Mouse (Mus musculus) adrenal gland, adult (tissue): ENCODE measurements around the gene Tkfc.
"Not testable (repeated sequence)": the region's sequence is repeated elsewhere in the genome, so short reads cannot be mapped to it uniquely, and the experiment has no call there.

Source experiments
- DNase-seq, 2 experiments: peaks; one replicate each; pipeline ENCODE4 v3.0.0; 2022 to 2023; ENCODE audit warnings: low spot score in 1 of 2; ENCODE audit not compliant: inconsistent age in 2 of 2

Gene Tkfc

DNA sequence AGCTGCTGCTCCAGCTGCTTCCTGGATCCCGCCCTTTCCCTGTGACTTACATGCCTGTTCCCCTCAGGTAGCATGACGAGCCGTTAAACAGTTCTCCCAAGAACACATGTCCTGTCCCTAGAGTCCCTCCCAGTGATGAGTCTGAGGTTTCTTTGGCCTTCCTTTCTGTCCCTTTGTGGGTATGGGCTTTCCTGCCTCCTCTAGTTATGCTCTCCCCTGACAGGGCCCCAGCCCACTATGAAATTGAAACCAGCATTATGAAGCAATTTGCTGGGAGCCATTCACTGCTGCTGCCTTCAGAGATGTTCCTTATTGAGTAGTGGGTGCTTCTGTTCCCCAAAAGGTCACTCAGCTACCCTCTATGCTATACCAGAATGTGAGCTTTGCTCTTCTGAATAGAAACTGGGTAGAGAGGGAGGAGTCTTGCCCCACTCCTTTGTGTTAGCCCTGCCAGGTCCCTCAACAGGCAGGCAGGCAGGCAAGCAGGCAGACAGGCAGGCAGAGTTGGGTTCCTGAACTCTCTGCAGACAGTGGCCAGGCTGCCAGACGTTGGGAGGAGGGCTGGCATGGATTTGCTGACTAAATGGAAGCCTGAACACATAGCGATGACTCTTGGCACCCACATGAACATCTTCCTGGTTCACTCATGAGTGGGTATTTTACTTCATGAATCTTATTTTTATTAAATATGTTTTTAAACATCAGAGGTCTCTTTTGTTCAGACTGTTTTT lies 16.2 kb downstream of the Tkfc start:
- DNase-seq, result no peak

DNA sequence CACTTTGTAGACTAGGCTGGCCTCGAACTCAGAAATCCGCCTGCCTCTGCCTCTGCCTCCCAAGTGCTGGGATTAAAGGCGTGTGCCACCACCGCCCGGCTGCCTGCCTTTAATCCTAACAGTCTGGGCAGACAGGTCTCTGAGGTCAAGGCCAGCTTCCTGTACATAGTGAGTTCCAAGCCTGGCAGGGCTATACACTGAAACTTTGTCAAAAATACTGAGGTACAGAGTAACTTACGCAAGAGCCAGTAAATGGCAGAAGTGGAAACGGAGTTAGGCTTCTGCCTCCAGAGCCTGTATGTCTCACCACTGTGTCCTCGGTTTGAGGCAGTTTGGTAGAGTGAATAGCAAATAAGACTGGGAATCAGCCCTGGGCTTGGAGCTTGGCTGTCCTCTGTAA lies 18.2 kb downstream of the Tkfc start:
- DNase-seq, result no peak

DNA sequence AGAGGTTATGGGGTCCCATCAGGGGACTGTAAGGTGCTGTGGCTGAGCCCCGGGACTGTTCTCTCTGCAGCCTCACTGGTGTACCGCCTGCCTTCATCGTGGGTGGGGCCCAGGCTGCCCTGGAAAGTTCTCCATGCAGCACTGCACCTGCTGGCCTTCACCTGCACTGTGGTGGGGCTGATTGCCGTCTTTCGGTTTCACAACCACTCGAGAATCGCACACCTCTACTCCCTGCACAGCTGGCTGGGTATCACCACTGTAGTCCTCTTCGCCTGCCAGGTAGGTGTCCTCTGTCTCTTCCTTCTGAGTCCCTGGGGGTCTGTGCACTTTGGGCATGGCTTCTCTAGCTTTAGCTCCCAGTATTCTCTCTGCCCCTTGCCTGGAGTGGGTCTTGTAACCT lies 20.3 kb downstream of the Tkfc start:
- no peak for DNase-seq

- DNase-seq, result no peak
Observed at GRCm38 (mm10) chr19:10583550-10584146, 21.8 kb downstream of the Tkfc start.

GRCm38 (mm10) chr19:10581984-10582383 lies 23.5 kb downstream of the Tkfc start:
- no peak for DNase-seq

DNA sequence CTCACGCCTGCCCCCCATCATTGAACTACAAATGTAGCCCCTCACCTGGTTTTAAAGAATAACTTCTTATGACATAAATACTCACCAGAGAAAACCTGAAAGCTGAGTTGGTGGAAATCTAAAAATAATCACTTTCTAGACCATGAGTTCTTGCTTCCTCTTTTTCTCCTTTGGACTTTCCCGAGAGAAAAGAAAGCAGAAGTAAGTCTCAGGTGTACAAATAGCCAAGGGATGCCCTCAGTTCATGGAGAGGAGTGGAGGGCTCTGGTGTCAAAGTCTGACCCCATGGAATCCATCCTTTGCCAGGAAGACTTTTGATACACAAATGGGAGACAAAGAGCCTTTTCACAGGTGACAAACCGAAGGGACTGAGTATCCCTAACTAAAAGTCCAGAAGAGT lies 24.7 kb downstream of the Tkfc start:
- DNase-seq, result no peak

DNA sequence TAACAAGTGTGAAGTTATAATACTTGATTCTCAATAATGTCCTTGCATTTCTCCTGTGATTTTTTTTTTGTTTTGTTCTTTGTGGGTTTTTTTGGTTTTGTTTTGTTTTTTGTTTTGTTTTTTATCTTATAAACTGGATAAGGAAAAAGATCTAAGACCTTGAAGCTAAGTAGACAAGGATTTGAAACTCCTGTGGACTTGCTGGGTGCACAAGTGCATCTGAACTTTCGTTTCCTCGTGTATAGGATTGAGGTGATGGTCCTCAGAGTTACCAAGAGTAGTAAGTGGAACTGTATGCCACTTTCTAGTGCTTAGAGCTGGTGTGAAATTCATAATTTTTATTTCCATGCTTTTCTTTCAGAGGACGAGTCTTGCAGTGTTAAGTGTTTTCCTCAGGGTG lies 25.4 kb downstream of the Tkfc start:
- DNase-seq, result no peak

DNA sequence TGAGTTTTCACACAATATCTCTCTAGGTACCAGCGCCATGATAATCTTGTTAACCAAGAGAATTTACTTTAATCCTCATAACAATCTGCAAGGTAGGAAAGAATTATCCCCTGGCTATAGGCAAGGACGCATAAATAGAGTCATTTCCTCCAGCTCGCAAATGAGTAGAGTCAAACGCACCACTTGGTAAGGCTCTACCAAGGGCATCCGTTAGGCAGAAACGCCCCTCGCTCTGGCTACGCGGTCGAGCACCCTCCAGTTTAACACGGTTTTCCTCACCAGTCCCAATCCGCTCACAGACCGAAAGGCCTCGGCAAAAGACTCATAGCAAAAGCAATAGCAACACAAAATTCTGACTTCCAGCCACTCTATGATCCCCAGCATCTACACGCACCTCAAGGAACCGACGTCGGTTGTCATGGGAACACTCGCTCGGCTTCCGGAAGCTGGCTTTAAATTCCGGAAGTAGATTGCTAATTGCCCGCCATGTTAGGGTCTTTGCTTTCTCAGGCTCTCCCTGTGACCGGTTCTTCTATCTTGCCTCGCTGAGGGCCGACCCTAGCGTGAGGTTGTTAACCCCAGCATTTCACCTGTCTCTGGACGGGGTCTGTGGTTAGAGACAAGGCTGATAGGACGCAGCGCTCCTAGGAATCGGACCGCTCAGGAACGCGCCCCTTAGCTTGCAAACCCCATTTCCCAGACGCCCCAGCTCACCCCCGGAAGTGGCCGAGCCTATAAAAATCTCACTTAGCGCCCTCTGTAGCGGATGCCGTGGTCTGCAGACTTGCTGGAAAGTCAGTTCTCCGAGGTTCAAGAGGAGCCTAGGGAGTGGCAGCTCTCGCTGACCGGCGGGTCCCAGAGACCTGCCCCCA lies 28.5 kb downstream of the Tkfc start, which contains the start of the genes Cyb561a3 and Tmem138:
Gene Cyb561a3, plus strand, starts transcription at position 483 of the 872 bp plus-strand sequence.
Gene Tmem138, minus strand, starts transcription at position 673 of the 872 bp plus-strand sequence.
- DNase-seq, result peak; percentile 93 to 98

- no peak for DNase-seq
Observed at GRCm38 (mm10) chr19:10569627-10570026, 35.8 kb downstream of the Tkfc start.

- DNase-seq, result peak; percentile 56 to 85
Observed at GRCm38 (mm10) chr19:10565217-10565616, 40.2 kb downstream of the Tkfc start.

DNA sequence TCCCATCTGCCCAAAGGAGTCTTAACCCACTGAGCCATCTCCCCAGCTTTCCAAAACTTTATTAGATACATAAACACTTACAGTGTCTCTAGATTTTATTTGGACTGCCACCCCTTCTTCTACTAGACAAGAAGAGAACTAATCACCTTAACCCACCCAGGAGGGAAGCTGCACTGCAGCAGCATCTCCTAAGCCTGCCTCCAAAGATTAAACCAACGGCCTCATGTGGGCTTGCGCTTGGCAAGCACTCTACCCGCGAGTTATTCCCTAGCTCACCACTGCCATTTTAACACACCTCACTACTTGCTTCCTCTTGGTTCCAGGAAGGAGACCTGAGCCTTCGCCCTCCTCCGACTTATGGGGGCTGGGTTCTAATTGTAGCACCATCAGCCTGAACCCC lies 41.2 kb downstream of the Tkfc start:
- DNase-seq, result no peak

DNA sequence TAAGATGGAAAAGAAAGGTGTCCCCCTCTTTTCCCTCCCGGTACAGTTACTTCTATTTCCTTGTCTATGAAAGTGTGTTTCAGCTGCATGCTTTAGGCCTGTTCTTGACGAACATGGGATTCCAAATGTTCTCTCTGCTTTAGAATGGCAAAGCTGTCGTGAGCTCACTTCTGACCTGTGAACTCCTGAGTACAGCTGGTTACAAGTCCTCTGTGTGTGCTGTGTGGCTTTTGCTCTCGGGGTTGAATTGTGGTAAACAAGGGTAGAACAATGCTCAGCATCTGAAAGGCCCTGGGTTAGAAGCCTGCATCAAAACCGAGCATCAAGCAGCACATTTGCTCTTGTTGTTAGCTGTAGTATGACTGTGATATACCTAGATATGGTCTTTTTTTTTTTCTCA lies 43.1 kb downstream of the Tkfc start:
- no peak for DNase-seq

DNA sequence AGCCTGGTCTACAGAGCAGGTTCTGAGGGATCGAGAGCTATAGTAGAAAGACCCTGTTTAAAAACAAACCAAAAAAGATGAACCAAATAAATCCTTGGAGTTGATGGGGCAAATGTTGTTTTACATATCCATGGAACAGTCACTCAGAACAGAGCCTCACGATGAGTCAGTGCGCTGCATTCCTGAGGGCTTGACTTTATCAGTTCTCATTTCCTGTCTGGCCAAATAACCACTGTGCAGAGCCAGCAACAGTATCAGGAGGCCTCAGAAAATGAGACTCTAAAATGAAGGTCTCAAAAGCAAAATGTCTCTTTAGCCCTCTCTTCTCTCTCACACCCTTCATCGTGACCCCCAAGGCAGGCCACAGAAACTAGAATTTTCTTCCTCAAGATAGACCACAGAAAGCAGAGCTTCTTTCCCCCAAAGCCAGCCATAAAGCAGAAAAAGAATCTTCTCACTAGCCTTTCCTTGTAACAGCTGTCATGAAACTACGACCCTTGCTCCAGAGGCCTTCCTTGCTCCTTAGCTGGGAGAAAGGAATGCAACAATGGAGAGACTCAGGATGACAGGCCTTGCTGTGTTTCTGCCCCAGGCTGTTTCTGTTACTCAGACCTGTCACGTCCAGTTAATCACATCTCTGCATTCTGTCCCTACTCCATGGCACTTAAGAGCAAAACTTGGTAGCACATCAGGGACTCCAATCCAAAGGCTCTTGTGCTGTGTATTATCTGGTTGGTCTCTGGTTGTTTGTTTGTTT lies 43.7 kb downstream of the Tkfc start:
- peak; percentile 62 to 81 for DNase-seq

DNA sequence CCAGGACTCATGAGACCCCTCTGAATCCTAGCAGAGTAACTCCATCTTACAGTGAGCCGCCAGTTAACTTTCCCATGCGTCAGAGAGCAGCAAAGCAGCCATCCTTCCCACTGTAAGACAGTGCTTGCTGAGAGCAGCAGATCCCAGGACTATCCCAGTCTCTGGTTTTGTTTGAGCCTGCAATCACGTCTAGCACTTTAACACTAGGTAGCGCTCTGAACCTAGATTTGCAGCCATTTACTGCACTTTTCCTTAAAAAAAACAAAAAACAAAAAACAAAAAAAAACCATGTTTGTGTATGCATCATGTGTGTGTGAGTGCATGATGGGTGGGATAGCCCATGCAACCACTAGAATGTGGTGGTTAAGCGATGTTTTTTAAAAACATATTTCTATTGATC lies 45.3 kb downstream of the Tkfc start:
- DNase-seq, result peak in 1 of 2 experiments; percentile 68

- DNase-seq, result not testable (repeated sequence)
Observed at GRCm38 (mm10) chr19:10557837-10558375, 47.5 kb downstream of the Tkfc start.

GRCm38 (mm10) chr19:10557430-10557829 lies 48.0 kb downstream of the Tkfc start:
- DNase-seq, result no peak

DNA sequence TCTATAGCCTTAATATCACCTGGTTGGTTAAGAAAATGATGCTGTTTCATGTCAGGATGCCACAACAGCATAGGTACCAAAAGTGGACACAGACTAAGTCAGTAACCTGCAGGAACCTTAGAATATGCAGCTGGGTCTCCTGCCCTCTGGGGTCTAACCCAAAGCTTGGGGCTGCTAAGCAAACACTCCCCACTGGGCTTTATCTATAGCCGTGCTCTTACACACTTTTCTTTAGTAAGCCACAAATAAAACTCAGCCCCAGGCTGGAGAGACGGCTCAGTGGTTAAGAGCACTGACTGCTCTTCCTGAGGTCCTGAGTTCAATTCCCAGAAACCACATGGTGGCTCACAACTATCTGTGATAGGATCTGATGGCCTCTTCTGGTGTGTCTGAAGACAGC lies 48.5 kb downstream of the Tkfc start:
- DNase-seq, result no peak

GRCm38 (mm10) chr19:10555624-10556510 lies 49.6 kb downstream of the Tkfc start, which contains the start of gene Tmem216:
Tmem216 (minus strand) TSS chr19:10556238.
- peak; percentile 88 to 94 for DNase-seq

GRCm38 (mm10) chr19:10539454-10539853 lies 66.0 kb downstream of the Tkfc start:
- no peak for DNase-seq
